Mouse (Mus musculus) heart, embryonic 14.5 days (tissue): ENCODE results near the gene Angptl4. TPM values are rescaled to one million over a fixed set of nuclear protein-coding genes. Genes with fewer than 3 reads are reported as not detected.
"Not testable (repeated sequence)": the region's sequence is repeated elsewhere in the genome, so short reads cannot be mapped to it uniquely, and the experiment has no call there.

Experiments used
- ATAC-seq: fragments of 200-750 bp; cut with Nextera tagmentation; 2 replicates; pipeline ENCODE4 v1.8.0; 2017; ENCODE audit warnings: low read depth, moderate TSS enrichment; ENCODE audit not compliant: insufficient number of reproducible peaks, insufficient read depth, low FRiP score
- H3K27ac ChIP-seq, 2 experiments: fragments of 200-500 bp in 1 of 2; fragments of 300-500 bp in 1 of 2; sonication (generic) in 1 of 2; replicated peaks in 1 of 2; 2 replicates each; pipeline ENCODE4 v1.5.1; 2012 to 2014; ENCODE audit warnings: low read depth in 2 of 2, low read length in 2 of 2, control low read depth in 1 of 2, mild to moderate bottlenecking in 1 of 2, mixed read lengths in 1 of 2; ENCODE audit not compliant: control insufficient read depth in 1 of 2, insufficient read depth in 1 of 2
- H3K27me3 ChIP-seq: fragments of 300-500 bp; sonication (generic); 2 replicates; pipeline ENCODE4 v1.6.1; 2014; ENCODE audit warnings: mild to moderate bottlenecking, low read length, control low read depth; ENCODE audit not compliant: control insufficient read depth, insufficient read depth
- H3K36me3 ChIP-seq: fragments of 300-500 bp; sonication (generic); 2 replicates; pipeline ENCODE4 v1.6.1; 2014; ENCODE audit warnings: mild to moderate bottlenecking, control low read depth, low read length, mixed read lengths; ENCODE audit not compliant: control insufficient read depth, insufficient read depth
- H3K4me1 ChIP-seq, 2 experiments: fragments of 200-500 bp in 1 of 2; fragments of 300-500 bp in 1 of 2; sonication (generic) in 1 of 2; 2 replicates each; pipeline ENCODE4 v1.6.1; 2012 to 2014; ENCODE audit warnings: low read length in 2 of 2, control low read depth in 1 of 2, mixed read lengths in 1 of 2; ENCODE audit not compliant: control insufficient read depth in 2 of 2, insufficient read depth in 2 of 2
- H3K4me2 ChIP-seq: fragments of 300-500 bp; sonication (generic); 2 replicates; pipeline ENCODE4 v1.6.1; 2014; ENCODE audit warnings: mild to moderate bottlenecking, low read length
- H3K4me3 ChIP-seq, 2 experiments: fragments of 200-500 bp in 1 of 2; fragments of 300-500 bp in 1 of 2; sonication (generic) in 1 of 2; 2 replicates each; pipeline ENCODE4 v1.5.1; 2012 to 2014; ENCODE audit warnings: low read length in 2 of 2, mild to moderate bottlenecking in 2 of 2, control low read depth in 1 of 2, low read depth in 1 of 2, moderate library complexity in 1 of 2; ENCODE audit not compliant: control insufficient read depth in 1 of 2, insufficient read depth in 1 of 2
- H3K9ac ChIP-seq: fragments of 300-500 bp; sonication (generic); 2 replicates; pipeline ENCODE4 v1.6.1; 2014; ENCODE audit warnings: mild to moderate bottlenecking, low read length
- H3K9me3 ChIP-seq: fragments of 300-500 bp; sonication (generic); 2 replicates; pipeline ENCODE4 v1.6.1; 2016; ENCODE audit warnings: low read length, control low read depth; ENCODE audit not compliant: control insufficient read depth
- WGBS: fragments of 180-500 bp; shearing (Covaris S2); extraction: QIAGEN DNeasy Blood & Tissue Kit; methylation state at CpG from one replicate; pipeline ENCODE4 v1.1.7; 2014; 5-methylcytosine and 5-hydroxymethylcytosine counted together
- polyA plus RNA-seq: library from polyadenylated mRNA; unstranded; fragments of >200 nt; fragmentation: Nextera tagmentation; extraction: Ambion mirVana; gene quantifications from 2 replicates; pipeline ENCODE4 v1.2.1, GENCODE M21; 2014

Angptl4 gene
- polyA plus RNA-seq, 1 experiment from 2014 or later: 16.4 TPM

DNA sequence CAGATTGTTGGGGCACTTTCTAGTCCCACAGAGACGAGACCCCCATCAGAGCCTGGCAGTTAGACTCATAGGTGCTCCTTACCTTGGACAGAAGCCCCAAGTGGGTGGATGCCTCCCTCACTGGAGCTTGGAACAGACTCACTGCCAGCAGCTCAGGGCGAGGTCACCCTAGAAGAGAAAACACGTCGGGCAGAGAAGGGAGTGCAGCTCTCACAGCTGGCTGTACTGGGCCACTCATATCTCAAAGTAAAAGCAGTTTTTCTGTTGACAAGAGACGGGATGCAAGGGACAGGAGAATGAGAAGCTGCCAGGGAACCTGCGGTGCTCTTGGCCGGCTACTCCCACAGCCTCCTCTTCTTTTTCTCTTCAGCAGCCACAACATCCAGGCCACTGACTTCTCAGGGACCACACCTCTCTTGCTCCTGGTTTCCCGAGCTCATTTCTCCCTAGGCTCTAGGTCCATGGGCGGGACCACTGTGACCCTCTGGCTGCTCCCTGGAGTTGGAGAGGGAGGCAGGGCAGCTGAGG, 49.0 kb downstream of the Angptl4 start:
- not testable (repeated sequence) for H3K9ac ChIP-seq, H3K27ac ChIP-seq, H3K9me3 ChIP-seq, H3K4me2 ChIP-seq, H3K4me3 ChIP-seq, H3K4me1 ChIP-seq, H3K27me3 ChIP-seq, ATAC-seq, H3K36me3 ChIP-seq
- WGBS: 47% methylated on average over 9 of the region's 9 CpGs

DNA sequence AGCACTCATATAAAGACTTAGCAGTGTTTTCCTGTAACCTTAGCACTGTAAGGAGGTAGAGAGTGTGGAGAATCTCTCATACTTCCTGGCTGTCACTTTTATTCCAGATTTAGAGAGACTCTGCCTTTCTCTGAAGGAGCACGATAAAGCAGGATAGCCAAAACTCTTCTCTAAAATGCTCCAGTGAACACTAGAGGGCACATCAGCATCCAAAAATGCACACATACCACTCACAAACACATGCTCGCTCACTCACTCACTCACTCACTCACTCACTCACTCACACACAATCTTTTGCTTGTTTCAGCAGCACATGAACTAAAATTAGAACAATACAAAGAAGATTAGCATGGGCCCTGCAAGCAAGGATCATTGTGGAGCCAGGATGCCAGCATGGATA, 52.4 kb downstream of the Angptl4 start:
- Histone ChIP-seq H3K36me3 (no peaks in the 10 kb centered on the region), H3K4me3 (no peak overlapping the region), H3K27ac (no peak overlapping the region), H3K4me1 (peaks cover 0 to 3% of the 10 kb centered on the region in 2 experiments; a peak in 1 of 4 replicates), H3K9me3 (no peaks in the 10 kb centered on the region), H3K9ac (no peak overlapping the region), H3K27me3 (no peaks in the 10 kb centered on the region), H3K4me2 (no peak overlapping the region)
- ATAC-seq: no peak
- 64% methylated on average over 2 of the region's 2 CpGs for WGBS

DNA sequence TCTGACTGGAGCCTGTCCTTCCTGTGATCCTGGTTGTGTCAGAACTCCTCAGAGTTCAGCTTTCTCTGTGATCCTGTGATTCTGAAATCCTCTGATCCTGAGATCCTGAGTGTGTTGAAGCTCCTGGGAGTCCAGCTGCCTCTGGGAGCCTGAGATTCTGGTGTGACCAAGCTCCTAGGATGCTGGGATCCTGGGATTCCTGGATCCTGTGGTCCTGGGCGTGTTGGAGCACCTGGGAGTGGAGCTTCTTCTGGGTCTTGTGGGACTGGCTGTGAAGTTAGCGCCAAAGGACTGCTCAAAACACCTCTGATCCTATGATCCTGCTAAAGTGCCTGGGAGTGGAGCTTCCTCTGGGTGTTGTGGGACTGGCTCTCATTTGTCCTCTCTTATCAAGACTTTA, 53.2 kb downstream of the Angptl4 start:
- Histone ChIP-seq H3K27ac (no peak overlapping the region), H3K4me2 (no peak overlapping the region), H3K9ac (no peak overlapping the region), H3K9me3 (no peaks in the 10 kb centered on the region), H3K27me3 (no peaks in the 10 kb centered on the region), H3K4me3 (no peak overlapping the region), H3K36me3 (no peaks in the 10 kb centered on the region), H3K4me1 (peaks cover 0 to under 1% of the 10 kb centered on the region in 2 experiments; a peak in 1 of 4 replicates)
- 86% methylated on average over 2 of the region's 2 CpGs for WGBS
- ATAC-seq: no peak

Other genes starting within 250 kb of the Angptl4 start
- 2.1 and 4.0 TPM in 2 replicates for gene Myo1f, start 226.1 kb downstream of the Angptl4 start, polyA plus RNA-seq
- 48.4 and 51.5 TPM in 2 replicates for gene Zfp414, start 152.7 kb downstream of the Angptl4 start, polyA plus RNA-seq
- 0.49 and 0.69 TPM in 2 replicates for gene Pram1, start 143.8 kb downstream of the Angptl4 start, polyA plus RNA-seq
- 185 and 197 TPM in 2 replicates for gene Hnrnpm, start 95.0 kb downstream of the Angptl4 start, polyA plus RNA-seq
- 71.0 and 85.3 TPM in 2 replicates for gene March2, start 63.2 kb downstream of the Angptl4 start, polyA plus RNA-seq
- 300 and 314 TPM in 2 replicates for gene Rab11b, start 21.3 kb downstream of the Angptl4 start, polyA plus RNA-seq
- 53.8 and 54.2 TPM in 2 replicates for gene Kank3, start 28.7 kb upstream of the Angptl4 start, polyA plus RNA-seq
- 653 and 768 TPM in 2 replicates for gene Rps28, start 42.7 kb upstream of the Angptl4 start, polyA plus RNA-seq
- gene Ndufa7, start 42.7 kb upstream of the Angptl4 start, polyA plus RNA-seq: 628 and 707 TPM in 2 replicates
- 43.5 and 49.2 TPM in 2 replicates for gene Cd320, start 61.3 kb upstream of the Angptl4 start, polyA plus RNA-seq
- gene Gm7029, start 92.0 kb upstream of the Angptl4 start, polyA plus RNA-seq: not detected in 2 replicates
- 4.5 and 5.4 TPM in 2 replicates for gene Kifc1, start 108.8 kb upstream of the Angptl4 start, polyA plus RNA-seq
- 0.26 and 0.35 TPM in 2 replicates for gene Platr17, start 123.3 kb upstream of the Angptl4 start, polyA plus RNA-seq
- gene Daxx, start 127.6 kb upstream of the Angptl4 start, polyA plus RNA-seq: 24.5 and 27.2 TPM in 2 replicates
- 44.9 and 47.1 TPM in 2 replicates for gene Tapbp, start 134.1 kb upstream of the Angptl4 start, polyA plus RNA-seq
- 4.5 and 8.9 TPM in 2 replicates for gene Zbtb22, start 134.1 kb upstream of the Angptl4 start, polyA plus RNA-seq
- 30.3 and 38.9 TPM in 2 replicates for gene Rgl2, start 147.7 kb upstream of the Angptl4 start, polyA plus RNA-seq
- gene Pfdn6, start 158.5 kb upstream of the Angptl4 start, polyA plus RNA-seq: 110 TPM in 2 replicates
- gene Wdr46, start 158.8 kb upstream of the Angptl4 start, polyA plus RNA-seq: 14.7 and 15.5 TPM in 2 replicates
- gene B3galt4, start 169.7 kb upstream of the Angptl4 start, polyA plus RNA-seq: 3.8 and 4.6 TPM in 2 replicates
- gene Vps52, start 174.0 kb upstream of the Angptl4 start, polyA plus RNA-seq: 27.6 and 30.6 TPM in 2 replicates
- gene Rps18, start 174.2 kb upstream of the Angptl4 start, polyA plus RNA-seq: 1,085 and 1,186 TPM in 2 replicates
- gene H2-K1, start 218.5 kb upstream of the Angptl4 start, polyA plus RNA-seq: 32.3 and 37.8 TPM in 2 replicates
- gene Ring1, start 242.8 kb upstream of the Angptl4 start, polyA plus RNA-seq: 5.4 and 7.4 TPM in 2 replicates
- 46.8 and 57.7 TPM in 2 replicates for gene H2-Ke6, start 246.2 kb upstream of the Angptl4 start, polyA plus RNA-seq
- gene Slc39a7, start 249.9 kb upstream of the Angptl4 start, polyA plus RNA-seq: 48.0 and 53.2 TPM in 2 replicates
- 14.2 and 16.4 TPM in 2 replicates for gene Rxrb, start 250.0 kb upstream of the Angptl4 start, polyA plus RNA-seq